Mouse (Mus musculus) megakaryocyte, adult 5-6 weeks (primary cell): Measurements from ENCODE around the gene Nprl2. TPM values are rescaled to one million over a fixed set of nuclear protein-coding genes. Genes with fewer than 3 reads are reported as not detected.

ENCODE experiments used
- ATAC-seq: 2 replicates; pipeline ENCODE4 v1.8.0; 2016; ENCODE audit warnings: mild to moderate bottlenecking, inconsistent platforms; ENCODE audit not compliant: poor library complexity, severe bottlenecking
- total RNA-seq, 2 experiments: library from RNA; stranded (forward) in 1 of 2; stranded (reverse) in 1 of 2; fragments of 153-499, 151-499 nt in 1 of 2; fragments of 221-1000, 200-1000 nt in 1 of 2; gene quantifications; 2 replicates each; pipeline versions ENCODE4 v1.2.3 to v1.2.4; 2015 to 2017

The Nprl2 gene
- total RNA-seq, 2 experiments from 2014 or later, result 8.3 to 18.9 TPM

GRCm38 (mm10) chr9:107575579-107576356 is 33.7 kb downstream of the Nprl2 start:
- no peak for ATAC-seq

- peak; percentile 46 for ATAC-seq
Observed at GRCm38 (mm10) chr9:107576357-107577107, 34.5 kb downstream of the Nprl2 start, which contains the start of gene Hyal1. TSS of gene Hyal1 (plus strand) at chr9:107576927.

GRCm38 (mm10) chr9:107577871-107578270 is 35.8 kb downstream of the Nprl2 start:
- ATAC-seq, result no peak

- no peak for ATAC-seq
Observed at GRCm38 (mm10) chr9:107578587-107578986, 36.6 kb downstream of the Nprl2 start, which contains the start of gene Naa80. TSS of gene Naa80 (plus strand) at chr9:107578887.

GRCm38 (mm10) chr9:107579023-107579900 is 37.2 kb downstream of the Nprl2 start:
- ATAC-seq, result no peak

GRCm38 (mm10) chr9:107580501-107581317 is 38.7 kb downstream of the Nprl2 start, which contains the start of gene Hyal3:
TSS of gene Hyal3 (plus strand) at chr9:107580818.
- peak; percentile 77 for ATAC-seq

GRCm38 (mm10) chr9:107581584-107581983 is 39.6 kb downstream of the Nprl2 start:
- ATAC-seq, result no peak

- no peak for ATAC-seq
Observed at GRCm38 (mm10) chr9:107582509-107583062, 40.6 kb downstream of the Nprl2 start.

- ATAC-seq, result no peak
Observed at GRCm38 (mm10) chr9:107583174-107583573, 41.1 kb downstream of the Nprl2 start.

- no peak for ATAC-seq
Observed at GRCm38 (mm10) chr9:107586504-107586903, 44.5 kb downstream of the Nprl2 start.

- ATAC-seq, result peak; percentile 97
Observed at GRCm38 (mm10) chr9:107586974-107587832, 45.2 kb downstream of the Nprl2 start, which contains the start of gene Ifrd2. TSS of gene Ifrd2 (plus strand) at chr9:107587642.

- ATAC-seq, result peak; percentile 7; the same call in 1 of the 2 replicates
Observed at GRCm38 (mm10) chr9:107587833-107588639, 46.0 kb downstream of the Nprl2 start.

GRCm38 (mm10) chr9:107590058-107590772 is 48.2 kb downstream of the Nprl2 start:
- no peak for ATAC-seq

GRCm38 (mm10) chr9:107590773-107591060 is 48.7 kb downstream of the Nprl2 start:
- no peak for ATAC-seq

GRCm38 (mm10) chr9:107593101-107593976 is 51.3 kb downstream of the Nprl2 start:
- peak; percentile 80 for ATAC-seq
